In the genomic region with DNA sequence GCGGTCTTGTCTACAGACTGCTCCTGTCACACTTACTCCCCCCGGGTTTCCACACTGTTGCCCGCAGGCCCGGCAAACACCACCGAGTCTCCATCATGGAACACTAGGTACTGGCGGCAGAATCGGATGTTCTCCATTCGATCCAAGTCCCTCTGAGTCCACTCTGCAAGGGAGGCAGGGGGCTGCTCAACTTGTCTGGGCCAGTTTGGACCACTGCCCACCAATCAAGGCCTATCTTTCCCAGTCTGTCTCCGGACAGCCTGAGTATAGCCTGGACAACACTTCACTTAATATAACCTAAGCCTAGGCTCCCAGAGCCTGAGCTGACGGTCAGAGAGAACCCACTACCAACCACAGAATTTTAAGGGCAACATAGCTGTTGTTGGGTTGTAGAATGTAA, we compare ENCODE assay signal across 1 mouse cellular context.
TF ChIP-seq lines count a peak whose summit lies in the region.

No protein-coding gene starts in this region.

TF ChIP-seq in MEL, 35 proteins besides CTCF, POLR2A, EP300 and RAD21:
- TF ChIP-seq KAT2A (conservative IDR thresholded peaks at IDR 0.05; ENCODE audit: low read depth, low read length) (no peak), POLR2AphosphoS2 (IDR thresholded peaks at IDR 0.05; ENCODE audit: low read length) (no peak), MAFK (IDR thresholded peaks at IDR 0.05; ENCODE audit: borderline replicate concordance, low read depth, low read length) (no peak), TBP (IDR thresholded peaks at IDR 0.05; ENCODE audit: low read depth, low read length) (no peak), MYC (IDR thresholded peaks at IDR 0.05; ENCODE audit: low read depth, low read length) (no peak), MYB (IDR thresholded peaks at IDR 0.05; ENCODE audit: low read depth, low read length) (no peak), ZNF384 (IDR thresholded peaks at IDR 0.05; ENCODE audit: low read depth, low read length) (no peak), CHD2 (IDR thresholded peaks at IDR 0.05; ENCODE audit: low read length) (no peak), JUND (IDR thresholded peaks at IDR 0.05; ENCODE audit: low read depth, low read length) (no peak), ZKSCAN1 (IDR thresholded peaks at IDR 0.05; ENCODE audit: low read depth, low read length) (no peak), POLR2AphosphoS5 (IDR thresholded peaks at IDR 0.05; ENCODE audit: borderline replicate concordance, low read depth, low read length) (no peak), ZC3H11A (IDR thresholded peaks at IDR 0.05; ENCODE audit: low read depth, low read length) (no peak), MAX (IDR thresholded peaks at IDR 0.05; ENCODE audit: low read length) (no peak), ZMIZ1 (IDR thresholded peaks at IDR 0.05; ENCODE audit: low read depth, low read length) (no peak), SIN3A (IDR thresholded peaks at IDR 0.05; ENCODE audit: low read length) (no peak), MEF2A (IDR thresholded peaks at IDR 0.05; ENCODE audit: extremely low read depth, insufficient replicate concordance, low read depth, low read length, poor library complexity, severe bottlenecking) (no peak), CHD1 (IDR thresholded peaks at IDR 0.05; ENCODE audit: low read depth, low read length) (no peak), USF1 (IDR thresholded peaks at IDR 0.05; ENCODE audit: low read depth, low read length) (no peak)
TF ChIP-seq in MEL: peak in this region for 0.
